Mouse (Mus musculus): ENCODE data around the gene Nek11. TPM values are rescaled to one million over a fixed set of nuclear protein-coding genes. Genes with fewer than 3 reads are reported as not detected.

Nek11 gene
- polyA plus RNA-seq (2015; fragmentation: Nextera tagmentation; extraction: Ambion mirVana), result 2.7 and 3.3 TPM in 2 replicates

DNA sequence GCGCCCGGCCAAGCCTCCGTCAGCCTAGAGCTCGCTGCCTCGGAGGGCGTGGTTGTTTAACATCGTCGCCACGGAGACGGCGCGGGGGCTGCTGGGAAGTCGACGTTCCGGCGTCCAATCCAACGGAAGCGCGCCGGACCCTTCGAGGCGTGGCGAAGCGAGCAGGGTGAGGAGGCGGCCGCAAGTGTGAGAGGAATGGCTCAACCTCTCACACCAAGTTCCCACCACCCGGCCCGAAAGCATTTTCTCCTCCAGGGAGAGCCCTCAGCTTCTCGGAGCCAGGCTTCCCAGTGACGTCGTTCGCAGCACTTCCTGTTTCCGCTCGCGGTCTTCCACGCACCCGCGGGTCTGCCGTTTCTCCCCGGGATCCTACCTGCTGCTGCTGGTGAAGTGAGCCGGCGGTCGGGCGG, at the start of gene Nek11, which contains the start of gene Aste1:
Gene Nek11 (minus strand): TSS at position 307 of the 410 bp plus-strand sequence.
Gene Aste1 (plus strand): TSS at position 175 of the 410 bp plus-strand sequence.
- Histone ChIP-seq H3K4me3 (peak within 1 kb of the TSS; percentile 86), H3K36me3 (replicated peaks) (no peaks in the 10 kb centered on the region), H3K9ac (peak within 1 kb of the TSS; percentile 71), H3K9me3 (no peaks in the 10 kb centered on the region), H3K27me3 (replicated peaks) (no peaks in the 10 kb centered on the region; the same call in 1 of the 2 replicates), H3K27ac (peak within 1 kb of the TSS; percentile 86), H3K4me1 (peaks cover 40% of the 10 kb centered on the region), H3K4me2 (peak within 1 kb of the TSS; percentile 80)
- under 1% methylated on average over 44 of the region's 44 CpGs for WGBS
- peak; percentile 95 for ATAC-seq (replicated peaks)

DNA sequence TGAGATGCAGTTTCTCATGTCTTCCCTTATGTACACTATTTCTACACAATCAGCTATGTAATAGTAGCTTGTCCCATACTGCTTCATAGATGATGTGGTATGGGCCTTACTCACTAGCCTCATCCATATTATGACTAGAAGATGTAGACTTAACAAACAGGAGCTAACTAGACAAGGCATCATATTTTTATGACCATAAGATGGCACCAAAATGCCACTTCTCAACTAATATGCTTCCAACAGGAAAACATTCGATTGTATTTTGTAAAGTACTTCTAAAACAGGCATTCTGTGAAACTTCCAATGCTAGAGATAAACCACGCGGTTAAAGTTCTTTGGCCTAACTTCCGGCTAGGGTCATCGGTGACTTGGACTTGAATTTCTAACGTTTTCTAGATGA, 13.2 kb upstream of the Nek11 start:
- 95% methylated on average over 6 of the region's 6 CpGs for WGBS
- ATAC-seq (replicated peaks), result no peak
- no peak overlapping the region for H3K27ac ChIP-seq
- no peaks in the 10 kb centered on the region for H3K9me3 ChIP-seq
- no peaks in the 10 kb centered on the region for H3K27me3 ChIP-seq (replicated peaks)
- no peak overlapping the region for H3K4me2 ChIP-seq
- H3K36me3 ChIP-seq (replicated peaks), result peaks cover 16% of the 10 kb centered on the region; the same call in 1 of the 2 replicates
- H3K4me3 ChIP-seq, result no peak overlapping the region
- H3K4me1 ChIP-seq, result no peaks in the 10 kb centered on the region
- H3K9ac ChIP-seq, result no peak overlapping the region

DNA sequence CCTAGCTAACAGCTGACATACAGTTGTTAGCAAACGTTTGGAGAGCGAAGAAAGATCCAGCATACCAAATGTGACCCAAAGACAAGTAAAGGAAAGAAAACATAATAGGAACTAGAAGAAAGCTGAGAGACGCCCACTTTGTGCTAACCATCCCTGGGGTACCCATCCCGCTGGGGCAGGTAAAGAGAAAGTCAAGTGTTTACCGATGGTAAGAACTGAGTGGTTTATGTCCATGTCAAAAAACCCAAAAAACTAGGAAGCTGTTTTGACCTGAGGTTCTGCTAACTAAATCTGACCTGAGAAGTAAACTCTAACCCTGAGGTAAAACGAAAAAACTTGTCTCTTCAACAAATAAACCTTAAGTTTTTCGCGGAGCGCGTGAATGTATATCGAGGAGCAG, 604 bp downstream of the Nek11 start:
- H3K9ac ChIP-seq, result peak overlapping the region; percentile 34; the same call in 1 of the 2 replicates
- peak overlapping the region; percentile 80 for H3K4me2 ChIP-seq
- peak overlapping the region; percentile 86 for H3K4me3 ChIP-seq
- peak; percentile 46; the same call in 1 of the 2 replicates for ATAC-seq (replicated peaks)
- WGBS, result 15% methylated on average over 11 of the region's 11 CpGs
- peak overlapping the region; percentile 86; the same call in 1 of the 2 replicates for H3K27ac ChIP-seq
- no peaks in the 10 kb centered on the region for H3K36me3 ChIP-seq (replicated peaks)
- no peaks in the 10 kb centered on the region; the same call in 1 of the 2 replicates for H3K27me3 ChIP-seq (replicated peaks)
- no peaks in the 10 kb centered on the region for H3K9me3 ChIP-seq
- peaks cover 35% of the 10 kb centered on the region for H3K4me1 ChIP-seq

DNA sequence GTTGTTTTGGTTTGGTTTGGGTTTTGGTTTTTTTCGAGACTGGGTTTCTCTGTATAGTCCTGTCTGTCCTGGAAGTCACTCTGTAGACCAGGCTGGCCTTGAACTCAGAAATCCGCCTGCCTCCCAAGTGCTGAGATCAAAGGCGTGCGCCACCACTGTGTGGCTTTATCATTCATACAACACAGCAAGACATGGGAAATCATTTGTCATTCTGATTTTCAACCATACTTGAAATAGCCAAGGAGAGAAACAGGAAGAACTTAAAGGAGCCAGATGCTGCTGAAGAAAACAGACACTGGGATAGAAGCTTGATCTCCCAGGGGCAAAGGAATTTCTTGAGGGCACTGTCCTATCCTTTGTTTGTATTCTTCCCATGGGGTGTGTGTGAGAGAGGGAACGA, 4.7 kb downstream of the Nek11 start:
- Histone ChIP-seq H3K9ac (no peak overlapping the region), H3K27ac (no peak overlapping the region), H3K4me3 (no peak overlapping the region), H3K4me2 (no peak overlapping the region), H3K36me3 (replicated peaks) (no peaks in the 10 kb centered on the region), H3K9me3 (no peaks in the 10 kb centered on the region), H3K4me1 (peaks cover 7% of the 10 kb centered on the region), H3K27me3 (replicated peaks) (no peaks in the 10 kb centered on the region; the same call in 1 of the 2 replicates)
- 68% methylated on average over 4 of the region's 5 CpGs for WGBS
- no peak for ATAC-seq (replicated peaks)

DNA sequence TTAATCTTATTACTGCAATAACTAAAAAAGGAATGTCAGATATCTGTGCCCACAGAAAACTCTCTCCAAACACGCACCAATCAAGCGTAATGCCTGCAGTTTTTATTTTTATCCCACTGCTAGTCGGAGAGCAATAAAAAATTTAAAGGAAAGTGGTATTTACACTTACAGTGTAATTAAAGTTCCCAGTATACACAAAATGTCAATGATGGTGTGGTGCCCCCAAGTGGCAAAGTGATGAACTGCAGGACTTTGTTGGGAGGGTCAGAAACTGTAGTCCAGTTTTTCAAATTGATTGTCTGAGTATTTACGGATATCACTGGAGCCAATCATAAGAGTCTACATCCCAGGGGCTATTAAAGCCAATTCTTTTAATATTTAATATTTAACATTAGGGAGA, 6.0 kb downstream of the Nek11 start:
- Histone ChIP-seq H3K4me2 (no peak overlapping the region), H3K36me3 (replicated peaks) (no peaks in the 10 kb centered on the region), H3K27ac (no peak overlapping the region), H3K27me3 (replicated peaks) (no peaks in the 10 kb centered on the region; the same call in 1 of the 2 replicates), H3K9me3 (no peaks in the 10 kb centered on the region), H3K4me1 (no peaks in the 10 kb centered on the region), H3K9ac (no peak overlapping the region), H3K4me3 (no peak overlapping the region)
- no peak for ATAC-seq (replicated peaks)
- 8% methylated on average over 4 of the region's 4 CpGs for WGBS

DNA sequence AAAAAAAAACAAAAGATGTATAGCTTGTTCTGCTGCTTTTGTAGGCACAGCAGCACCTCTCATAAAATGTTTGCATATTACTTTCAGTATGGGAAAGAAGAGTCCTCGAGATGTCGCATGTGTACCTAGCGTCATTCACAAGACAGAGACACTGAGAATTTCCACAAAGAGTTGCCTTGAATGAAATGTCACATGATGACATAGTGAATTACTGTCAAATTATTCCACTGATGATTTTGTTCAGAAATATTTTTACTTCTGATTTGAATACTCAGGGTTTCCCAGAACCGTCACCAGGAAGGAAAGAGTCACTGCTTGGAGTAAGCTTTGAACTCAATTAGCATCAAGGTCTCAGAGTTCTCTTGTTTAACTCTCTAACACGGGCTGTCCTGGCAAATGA, 7.9 kb downstream of the Nek11 start:
- H3K4me2 ChIP-seq, result no peak overlapping the region
- H3K4me1 ChIP-seq, result no peaks in the 10 kb centered on the region
- H3K27me3 ChIP-seq (replicated peaks), result no peaks in the 10 kb centered on the region
- ATAC-seq (replicated peaks), result no peak
- no peaks in the 10 kb centered on the region for H3K36me3 ChIP-seq (replicated peaks)
- H3K4me3 ChIP-seq, result no peak overlapping the region
- no peaks in the 10 kb centered on the region for H3K9me3 ChIP-seq
- 78% methylated on average over 5 of the region's 5 CpGs for WGBS
- H3K9ac ChIP-seq, result no peak overlapping the region
- H3K27ac ChIP-seq, result no peak overlapping the region

DNA sequence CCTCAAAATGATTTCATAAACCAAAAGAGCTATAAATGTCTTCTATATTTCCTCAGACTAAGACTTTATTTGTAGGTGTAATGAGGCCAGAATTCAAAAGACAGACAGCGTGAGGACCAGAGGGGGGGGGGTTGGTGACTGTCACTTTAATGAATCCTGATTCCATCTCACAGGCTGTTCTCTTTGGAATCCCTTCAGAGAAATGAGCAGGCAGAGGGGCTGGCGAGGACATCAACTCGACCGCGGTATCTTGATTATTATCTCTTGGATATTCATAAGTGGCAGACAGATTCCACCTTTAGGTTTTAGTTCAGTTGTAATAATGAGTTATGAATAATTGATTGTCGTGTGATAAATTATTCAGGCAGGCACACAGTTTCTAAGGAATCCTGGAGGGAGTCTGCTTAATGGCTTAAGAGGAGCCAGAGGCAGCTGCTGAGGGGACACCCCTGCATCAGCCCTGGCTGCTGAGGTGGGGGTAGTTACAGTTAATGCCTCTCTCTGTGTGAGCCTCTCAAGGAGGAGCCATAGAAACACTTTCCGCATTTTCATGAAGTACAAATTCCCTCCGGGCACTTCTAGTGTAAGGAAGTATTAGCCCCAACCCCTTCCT, 15.7 kb downstream of the Nek11 start:
- Histone ChIP-seq H3K9ac (no peak overlapping the region), H3K27me3 (replicated peaks) (no peaks in the 10 kb centered on the region)

DNA sequence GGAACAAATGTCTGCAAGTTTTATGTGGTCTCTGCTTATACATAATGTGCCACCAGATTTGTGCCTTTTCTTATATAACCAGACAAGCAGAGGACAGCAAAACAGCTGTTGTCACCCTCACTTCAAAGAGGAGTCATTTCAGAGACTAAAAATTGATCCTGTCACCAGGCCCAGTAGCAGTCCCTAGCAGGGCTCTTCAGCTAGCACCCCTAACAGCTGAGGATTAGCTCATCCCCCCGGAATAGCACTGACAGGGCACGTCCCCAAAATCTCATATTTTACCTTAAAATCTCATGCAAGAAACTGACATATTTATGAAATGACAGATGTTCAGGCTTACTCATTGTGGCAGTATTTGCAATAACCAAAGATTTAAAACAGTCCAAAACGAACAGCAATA, 17.7 kb downstream of the Nek11 start:
- H3K4me2 ChIP-seq, result no peak overlapping the region
- no peak overlapping the region for H3K27ac ChIP-seq
- H3K36me3 ChIP-seq (replicated peaks), result no peaks in the 10 kb centered on the region
- H3K27me3 ChIP-seq (replicated peaks), result no peaks in the 10 kb centered on the region
- 49% methylated on average over 3 of the region's 3 CpGs for WGBS
- H3K9me3 ChIP-seq, result no peaks in the 10 kb centered on the region
- no peak for ATAC-seq (replicated peaks)
- no peak overlapping the region for H3K4me3 ChIP-seq
- H3K4me1 ChIP-seq, result peaks cover 25% of the 10 kb centered on the region
- no peak overlapping the region for H3K9ac ChIP-seq

More for the DNA sequence above, 15.7 kb downstream of the Nek11 start:
- Histone ChIP-seq H3K36me3 (replicated peaks) (no peaks in the 10 kb centered on the region), H3K4me1 (peaks cover 25% of the 10 kb centered on the region), H3K4me2 (peak overlapping the region; percentile 8; the same call in 1 of the 2 replicates), H3K27ac (peak overlapping the region; percentile 42), H3K4me3 (no peak overlapping the region), H3K9me3 (no peaks in the 10 kb centered on the region)
- ATAC-seq (replicated peaks), result peak; percentile 95
- WGBS, result 21% methylated on average over 8 of the region's 8 CpGs

DNA sequence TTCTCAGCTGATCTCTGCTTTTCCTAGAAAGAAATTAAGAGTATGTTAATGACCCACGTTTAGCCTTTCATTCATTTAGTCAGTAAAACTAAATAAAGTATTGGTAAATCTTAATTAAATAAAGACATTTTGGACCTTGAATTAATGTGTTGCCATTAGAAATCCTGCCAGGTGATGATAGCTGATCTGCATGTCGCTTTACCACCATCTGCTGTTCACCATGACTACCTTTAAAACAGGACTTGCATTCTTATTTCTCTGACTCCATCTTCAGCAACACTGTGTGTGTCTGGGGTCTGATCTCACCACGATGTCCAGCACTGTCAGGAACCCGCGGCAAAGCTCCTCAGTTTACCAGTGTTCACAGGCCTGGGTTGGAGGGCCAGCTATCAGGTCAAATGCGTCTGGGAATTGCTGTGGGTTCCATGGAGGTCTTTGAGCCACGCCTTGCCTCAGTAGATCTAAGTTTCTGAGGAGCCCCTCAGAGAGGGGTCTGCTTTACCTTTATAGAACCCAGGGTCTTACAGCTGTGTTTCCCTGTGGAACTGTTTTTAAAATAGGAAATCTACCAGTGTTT, 18.3 kb downstream of the Nek11 start:
- Histone ChIP-seq H3K9me3 (no peaks in the 10 kb centered on the region), H3K27ac (no peak overlapping the region), H3K4me3 (no peak overlapping the region), H3K27me3 (replicated peaks) (no peaks in the 10 kb centered on the region), H3K36me3 (replicated peaks) (no peaks in the 10 kb centered on the region), H3K4me1 (peaks cover 25% of the 10 kb centered on the region), H3K9ac (no peak overlapping the region), H3K4me2 (no peak overlapping the region)
- no peak for ATAC-seq (replicated peaks)
- 74% methylated on average over 7 of the region's 7 CpGs for WGBS

DNA sequence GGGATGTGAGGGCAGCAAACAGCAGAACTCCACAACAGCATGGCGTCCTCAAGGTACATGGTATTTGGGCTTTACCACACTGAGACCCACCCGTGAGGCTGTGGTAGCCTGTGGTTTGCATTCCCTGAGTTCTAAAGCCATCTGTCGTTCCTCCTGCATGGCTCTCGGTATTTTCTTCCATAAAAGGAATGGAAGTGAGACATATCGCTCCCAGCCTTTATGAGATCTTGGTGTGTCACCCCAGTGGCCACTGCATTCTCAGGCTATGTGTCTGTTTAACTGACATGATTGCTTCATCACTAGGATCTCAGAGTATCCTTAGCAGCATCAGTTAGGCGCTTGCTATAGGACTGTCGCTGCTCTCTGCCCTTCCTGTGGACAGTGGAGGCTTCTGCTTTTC, 18.9 kb downstream of the Nek11 start:
- H3K4me3 ChIP-seq, result no peak overlapping the region
- no peaks in the 10 kb centered on the region for H3K9me3 ChIP-seq
- H3K9ac ChIP-seq, result no peak overlapping the region
- no peak overlapping the region for H3K4me2 ChIP-seq
- ATAC-seq (replicated peaks), result no peak
- H3K27ac ChIP-seq, result no peak overlapping the region
- 64% methylated on average over 7 of the region's 7 CpGs for WGBS
- no peaks in the 10 kb centered on the region for H3K27me3 ChIP-seq (replicated peaks)
- H3K36me3 ChIP-seq (replicated peaks), result no peaks in the 10 kb centered on the region
- H3K4me1 ChIP-seq, result peaks cover 25% of the 10 kb centered on the region

DNA sequence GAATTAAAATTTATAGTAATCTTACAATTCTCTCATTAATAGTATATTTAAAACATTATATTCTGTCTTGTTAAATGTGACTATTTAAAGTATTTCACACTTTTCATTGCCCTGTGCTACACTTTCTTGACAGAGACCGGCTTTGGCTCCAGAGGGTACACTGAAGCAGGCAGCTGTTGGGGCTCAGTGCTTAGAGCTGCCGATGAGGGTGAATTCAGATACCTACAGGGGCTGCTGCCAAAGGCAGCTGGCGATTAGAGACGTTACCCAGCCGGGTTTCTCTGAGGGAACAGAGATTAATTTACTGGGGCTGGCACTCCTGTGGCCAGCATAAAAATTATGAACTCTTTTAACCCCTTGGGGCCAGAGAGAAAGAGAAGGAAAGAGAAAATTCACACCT, 21.0 kb downstream of the Nek11 start:
- H3K4me3 ChIP-seq, result no peak overlapping the region

DNA sequence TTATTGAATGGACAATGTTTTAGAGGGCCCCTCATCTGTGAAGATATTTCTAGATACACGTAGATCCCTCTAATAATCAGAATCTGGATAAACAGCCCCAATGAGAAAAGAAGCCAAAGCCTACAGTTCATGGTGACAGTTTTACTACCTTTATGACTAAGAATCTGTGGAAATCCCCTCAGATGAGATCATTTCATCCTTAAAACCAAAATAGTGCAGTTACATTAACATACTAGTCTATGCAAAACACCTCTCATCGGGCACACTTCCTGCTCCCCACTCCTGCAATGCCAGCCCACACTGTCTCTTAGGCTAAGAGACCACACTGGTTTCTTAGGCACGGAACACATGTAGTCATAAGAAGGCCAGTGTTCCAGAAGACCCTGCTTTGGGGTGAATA, 26.7 kb downstream of the Nek11 start:
- no peak for ATAC-seq (replicated peaks)
- WGBS, result 89% methylated on average over 3 of the region's 3 CpGs
- H3K4me3 ChIP-seq, result no peak overlapping the region

More for the DNA sequence above, 21.0 kb downstream of the Nek11 start:
- H3K9me3 ChIP-seq, result no peaks in the 10 kb centered on the region
- H3K36me3 ChIP-seq (replicated peaks), result no peaks in the 10 kb centered on the region
- no peaks in the 10 kb centered on the region for H3K27me3 ChIP-seq (replicated peaks)
- no peak overlapping the region for H3K27ac ChIP-seq
- 52% methylated on average over 5 of the region's 5 CpGs for WGBS
- H3K9ac ChIP-seq, result no peak overlapping the region
- H3K4me1 ChIP-seq, result peaks cover 13% of the 10 kb centered on the region
- no peak for ATAC-seq (replicated peaks)
- no peak overlapping the region for H3K4me2 ChIP-seq

DNA sequence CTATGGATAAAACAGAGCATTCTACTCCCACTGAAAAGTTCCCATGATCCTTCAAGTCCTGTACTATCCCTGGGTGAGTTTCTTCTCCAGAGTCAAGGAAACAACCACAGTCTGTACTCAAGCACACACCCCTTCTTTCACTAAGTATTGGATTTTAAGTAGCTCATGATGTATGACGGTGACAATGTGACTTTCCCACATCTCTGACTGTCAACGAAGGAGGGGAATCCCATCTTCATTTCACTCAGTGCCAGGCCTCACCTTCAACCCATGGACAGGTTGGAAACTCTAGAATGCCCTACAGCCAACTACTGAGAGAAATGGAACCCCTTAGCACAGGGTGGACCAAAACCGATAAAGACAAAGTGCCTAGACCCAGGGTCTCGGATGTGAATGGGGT, 29.1 kb downstream of the Nek11 start:
- H3K9me3 ChIP-seq, result no peaks in the 10 kb centered on the region
- H3K4me2 ChIP-seq, result no peak overlapping the region
- no peak overlapping the region for H3K27ac ChIP-seq
- H3K27me3 ChIP-seq (replicated peaks), result no peaks in the 10 kb centered on the region
- no peak overlapping the region for H3K4me3 ChIP-seq
- WGBS, result 94% methylated on average over 4 of the region's 4 CpGs
- no peak for ATAC-seq (replicated peaks)
- H3K4me1 ChIP-seq, result no peaks in the 10 kb centered on the region
- H3K36me3 ChIP-seq (replicated peaks), result no peaks in the 10 kb centered on the region
- no peak overlapping the region for H3K9ac ChIP-seq

More for the DNA sequence above, 26.7 kb downstream of the Nek11 start:
- Histone ChIP-seq H3K9ac (no peak overlapping the region), H3K9me3 (no peaks in the 10 kb centered on the region), H3K27ac (no peak overlapping the region), H3K36me3 (replicated peaks) (no peaks in the 10 kb centered on the region), H3K4me2 (no peak overlapping the region), H3K27me3 (replicated peaks) (no peaks in the 10 kb centered on the region), H3K4me1 (no peaks in the 10 kb centered on the region)

All from midbrain, embryonic 15.5 days (tissue).